Mouse (Mus musculus) skeletal muscle tissue, postnatal 0 days (tissue): Measurements from ENCODE around the gene Pnpla2. TPM values are rescaled to one million over a fixed set of nuclear protein-coding genes. Genes with fewer than 3 reads are reported as not detected.

ENCODE experiments used
- polyA plus RNA-seq: library from polyadenylated mRNA; unstranded; fragments of >200 nt; fragmentation: Nextera tagmentation; extraction: Ambion mirVana; gene quantifications from 2 replicates; pipeline ENCODE4 v1.2.1, GENCODE M21; 2015

Gene Pnpla2
- polyA plus RNA-seq = 249 and 404 TPM in 2 replicates

DNA sequence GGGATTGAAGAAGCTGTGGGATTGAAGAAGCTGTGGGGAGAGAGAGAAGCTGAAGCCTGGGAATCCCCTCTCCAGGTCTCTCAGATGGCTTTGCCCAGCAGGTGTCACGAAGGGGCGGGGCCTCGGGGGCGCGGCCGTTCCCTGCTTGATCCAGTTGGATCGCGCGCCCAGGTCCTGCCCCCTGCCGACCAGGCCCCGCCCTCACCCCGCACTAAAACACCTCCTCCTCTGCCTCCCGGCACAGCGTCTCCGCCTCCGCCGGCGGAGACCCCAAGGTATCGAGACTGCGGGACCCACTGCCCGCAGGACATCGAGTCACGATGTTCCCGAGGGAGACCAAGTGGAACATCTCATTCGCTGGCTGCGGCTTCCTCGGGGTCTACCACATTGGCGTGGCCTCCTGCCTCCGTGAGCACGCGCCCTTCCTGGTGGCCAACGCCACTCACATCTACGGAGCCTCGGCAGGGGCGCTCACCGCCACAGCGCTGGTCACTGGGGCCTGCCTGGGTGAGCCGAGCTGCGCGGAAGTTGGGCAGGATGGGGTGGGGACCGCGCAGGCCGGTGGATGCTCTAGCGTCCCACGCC lies at the start of gene Pnpla2:
Gene Pnpla2 (plus strand): TSS at position 232 of the 585 bp plus-strand sequence.

DNA sequence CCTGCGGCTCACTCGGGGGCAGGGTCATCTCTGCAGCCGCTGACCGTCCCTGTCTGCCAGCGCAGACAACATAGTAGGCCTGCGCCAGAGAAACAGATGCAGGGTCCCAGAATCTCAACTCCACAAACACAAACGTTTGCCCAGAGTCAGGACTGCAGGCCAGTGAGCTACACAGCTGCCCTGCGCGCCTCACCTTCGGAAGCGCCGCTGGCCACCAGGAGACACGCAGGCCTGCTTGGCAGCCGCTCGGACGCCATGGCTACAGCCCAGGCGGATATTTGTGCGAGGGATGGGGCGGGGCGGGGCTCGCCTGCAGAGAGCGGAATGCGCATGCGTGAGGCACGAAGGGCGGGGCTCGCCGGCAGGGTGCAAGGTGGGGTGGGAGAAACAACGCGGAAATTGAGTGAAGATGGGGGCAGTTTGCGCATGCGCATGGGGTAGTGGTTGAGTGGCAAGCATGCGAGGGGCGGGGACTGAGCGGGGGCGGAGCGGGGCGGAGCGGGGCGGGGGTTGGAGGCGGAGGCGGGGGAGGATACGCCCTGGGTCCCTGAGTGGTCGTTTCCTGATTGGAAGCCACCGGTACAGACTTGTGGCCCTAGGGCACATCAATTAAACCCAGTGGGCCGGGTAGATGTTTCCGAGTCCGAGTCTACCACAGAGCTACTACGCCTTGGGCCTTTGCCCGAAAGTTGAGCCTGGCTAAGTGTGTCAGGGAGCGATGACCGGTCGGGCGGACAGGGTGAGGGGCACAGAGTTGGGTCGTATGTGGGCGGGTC lies 41.0 kb upstream of the Pnpla2 start, which contains the start of gene Gatd1:
Gene Gatd1 (minus strand): TSS at position 328 of the 776 bp plus-strand sequence.

GRCm38 (mm10) chr7:141429310-141429709 lies 25.7 kb upstream of the Pnpla2 start, which contains the start of gene Cend1:
Gene Cend1 (minus strand): TSS chr7:141429491.

GRCm38 (mm10) chr7:141437178-141438120 lies 17.5 kb upstream of the Pnpla2 start, which contains the start of gene Slc25a22:
Gene Slc25a22 (minus strand): TSS chr7:141437892.

GRCm38 (mm10) chr7:141443828-141444237 lies 11.2 kb upstream of the Pnpla2 start, which contains the start of gene Pidd1:
Gene Pidd1 (minus strand): TSS chr7:141444025.

GRCm38 (mm10) chr7:141447110-141447991 lies 7.6 kb upstream of the Pnpla2 start, which contains the start of gene Rplp2:
Gene Rplp2 (plus strand): TSS chr7:141447370.

GRCm38 (mm10) chr7:141460391-141461113 lies 5.6 kb downstream of the Pnpla2 start, which contains the start of gene Cracr2b:
Gene Cracr2b (plus strand): TSS chr7:141461094.

DNA sequence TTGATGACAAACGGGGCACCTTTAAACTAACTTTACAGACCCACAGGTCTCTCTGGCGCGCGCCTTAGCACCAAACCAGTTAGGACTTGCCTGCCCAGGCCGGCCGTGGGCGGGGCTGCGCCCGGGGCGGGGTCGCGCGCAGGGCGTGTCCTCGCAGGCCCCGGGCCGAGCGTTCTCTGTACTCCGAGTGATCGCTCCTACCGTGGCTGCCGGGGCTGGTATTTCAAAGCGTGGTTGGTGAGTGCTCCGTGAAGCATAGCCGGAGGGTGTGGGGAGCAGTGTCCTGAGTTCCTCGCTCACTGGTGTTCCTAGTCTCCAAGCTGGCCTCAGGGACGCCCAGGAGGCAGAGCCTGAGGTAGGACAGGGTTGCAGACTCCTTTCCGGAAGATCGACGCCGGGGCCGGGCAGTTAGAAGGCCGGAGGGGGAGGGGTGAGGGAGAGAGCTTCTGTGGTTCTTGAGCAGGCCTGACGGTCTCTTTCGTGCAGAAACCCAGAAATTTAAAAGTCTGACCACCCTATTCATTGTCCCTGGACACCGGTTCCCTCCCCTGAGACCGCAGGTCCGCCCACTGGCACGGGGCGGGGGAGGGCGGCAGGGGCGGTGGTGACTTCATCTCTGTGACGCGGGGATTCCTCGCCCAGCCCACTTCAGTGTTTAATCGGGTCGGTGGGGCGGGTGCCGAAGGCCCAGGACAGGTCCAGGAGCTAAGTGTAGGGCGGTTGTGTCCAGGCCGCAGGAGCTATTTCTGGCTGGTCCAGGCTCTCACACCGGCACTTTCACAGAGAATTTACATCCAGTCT lies 12.4 kb downstream of the Pnpla2 start, which contains the start of gene Cd151:
Gene Cd151 (plus strand): TSS at position 163 of the 801 bp plus-strand sequence.

GRCm38 (mm10) chr7:141475011-141475804 lies 20.2 kb downstream of the Pnpla2 start, which contains the start of the genes Polr2l and Tspan4:
Gene Polr2l (minus strand): TSS chr7:141475132.
Gene Tspan4 (plus strand): TSS chr7:141475240.

Other genes starting within 250 kb of the Pnpla2 start
- gene Lmntd2, start 241.1 kb upstream of the Pnpla2 start, polyA plus RNA-seq = 0.18 TPM in 1 of 2 replicates, not detected in the other
- 26.0 and 26.8 TPM in 2 replicates for gene Rassf7, start 239.3 kb upstream of the Pnpla2 start, polyA plus RNA-seq
- gene Phrf1, start 226.4 kb upstream of the Pnpla2 start, polyA plus RNA-seq = 18.7 and 20.2 TPM in 2 replicates
- 7.6 and 9.4 TPM in 2 replicates for gene Irf7, start 188.7 kb upstream of the Pnpla2 start, polyA plus RNA-seq
- 1.9 and 2.4 TPM in 2 replicates for gene Cdhr5, start 178.4 kb upstream of the Pnpla2 start, polyA plus RNA-seq
- gene Sct, start 176.1 kb upstream of the Pnpla2 start, polyA plus RNA-seq = 7.2 and 11.2 TPM in 2 replicates
- 0.23 and 0.56 TPM in 2 replicates for gene Drd4, start 163.2 kb upstream of the Pnpla2 start, polyA plus RNA-seq
- 30.0 and 33.3 TPM in 2 replicates for gene Deaf1, start 127.5 kb upstream of the Pnpla2 start, polyA plus RNA-seq
- 21.3 and 21.5 TPM in 2 replicates for gene Tmem80, start 127.5 kb upstream of the Pnpla2 start, polyA plus RNA-seq
- gene Eps8l2, start 116.3 kb upstream of the Pnpla2 start, polyA plus RNA-seq = 2.2 and 2.4 TPM in 2 replicates
- gene Taldo1, start 63.0 kb upstream of the Pnpla2 start, polyA plus RNA-seq = 210 and 316 TPM in 2 replicates
- gene Gatd1, start 41.1 kb upstream of the Pnpla2 start, polyA plus RNA-seq = 25.7 and 27.1 TPM in 2 replicates
- gene Cend1, start 25.7 kb upstream of the Pnpla2 start, polyA plus RNA-seq = 0.40 and 0.59 TPM in 2 replicates
- 15.8 and 17.3 TPM in 2 replicates for gene Slc25a22, start 17.3 kb upstream of the Pnpla2 start, polyA plus RNA-seq
- 1.2 and 1.8 TPM in 2 replicates for gene Pidd1, start 11.2 kb upstream of the Pnpla2 start, polyA plus RNA-seq
- 941 and 958 TPM in 2 replicates for gene Rplp2, start 7.8 kb upstream of the Pnpla2 start, polyA plus RNA-seq
- 13.8 and 15.2 TPM in 2 replicates for gene Cracr2b, start 5.9 kb downstream of the Pnpla2 start, polyA plus RNA-seq
- 18.0 and 21.8 TPM in 2 replicates for gene Cd151, start 12.2 kb downstream of the Pnpla2 start, polyA plus RNA-seq
- 45.8 and 47.8 TPM in 2 replicates for gene Polr2l, start 19.9 kb downstream of the Pnpla2 start, polyA plus RNA-seq
- 43.1 and 47.4 TPM in 2 replicates for gene Tspan4, start 20.0 kb downstream of the Pnpla2 start, polyA plus RNA-seq
- gene Chid1, start 84.7 kb downstream of the Pnpla2 start, polyA plus RNA-seq = 18.9 and 22.1 TPM in 2 replicates
- 34.8 and 39.4 TPM in 2 replicates for gene Ap2a2, start 107.0 kb downstream of the Pnpla2 start, polyA plus RNA-seq
- gene Muc6, start 200.1 kb downstream of the Pnpla2 start, polyA plus RNA-seq = 0.08 and 0.09 TPM in 2 replicates
- gene Muc2, start 235.1 kb downstream of the Pnpla2 start, polyA plus RNA-seq = 0.10 TPM in 1 of 2 replicates, not detected in the other